Mouse (Mus musculus) natural killer cell, adult 2 months (primary cell): ENCODE measurements around the gene Gfm2.

ENCODE experiments used
- DNase-seq, 2 experiments: peaks; one replicate each; pipeline ENCODE4 v3.0.0; 2022; ENCODE audit warnings: low spot score in 2 of 2

Gene Gfm2

GRCm38 (mm10) chr13:97187693-97188092 is 50.0 kb downstream of the Gfm2 start:
- DNase-seq: no peak

GRCm38 (mm10) chr13:97192649-97193048 is 54.9 kb downstream of the Gfm2 start:
- DNase-seq: no peak

GRCm38 (mm10) chr13:97193420-97193819 is 55.7 kb downstream of the Gfm2 start:
- DNase-seq: no peak

GRCm38 (mm10) chr13:97196186-97196924 is 58.6 kb downstream of the Gfm2 start:
- DNase-seq: peak in 1 of 2 experiments; percentile 16

GRCm38 (mm10) chr13:97196925-97197218 is 59.1 kb downstream of the Gfm2 start:
- no peak for DNase-seq

- DNase-seq: peak; percentile 83 to 89
Measured at GRCm38 (mm10) chr13:97197932-97198562, 60.3 kb downstream of the Gfm2 start, which contains the start of gene Hexb. TSS of gene Hexb (minus strand) at chr13:97198357.

- DNase-seq: no peak
Measured at GRCm38 (mm10) chr13:97199123-97199522, 61.4 kb downstream of the Gfm2 start.

GRCm38 (mm10) chr13:97201076-97201475 is 63.3 kb downstream of the Gfm2 start:
- no peak for DNase-seq

GRCm38 (mm10) chr13:97201896-97202295 is 64.2 kb downstream of the Gfm2 start:
- no peak for DNase-seq

- peak; percentile 53 to 68 for DNase-seq
Measured at GRCm38 (mm10) chr13:97205052-97205701, 67.4 kb downstream of the Gfm2 start.

- no peak for DNase-seq
Measured at GRCm38 (mm10) chr13:97206046-97206445, 68.3 kb downstream of the Gfm2 start.

- DNase-seq: no peak
Measured at GRCm38 (mm10) chr13:97207472-97208111, 69.9 kb downstream of the Gfm2 start.

- DNase-seq: peak; percentile 61 to 66
Measured at GRCm38 (mm10) chr13:97208112-97208478, 70.4 kb downstream of the Gfm2 start.

GRCm38 (mm10) chr13:97208500-97209010 is 70.8 kb downstream of the Gfm2 start:
- DNase-seq: no peak

GRCm38 (mm10) chr13:97214583-97215268 is 77.0 kb downstream of the Gfm2 start:
- no peak for DNase-seq

- no peak for DNase-seq
Measured at GRCm38 (mm10) chr13:97215563-97215962, 77.8 kb downstream of the Gfm2 start.

GRCm38 (mm10) chr13:97216196-97216595 is 78.5 kb downstream of the Gfm2 start:
- no peak for DNase-seq

GRCm38 (mm10) chr13:97220022-97220421 is 82.3 kb downstream of the Gfm2 start:
- DNase-seq: no peak

GRCm38 (mm10) chr13:97223856-97224255 is 86.1 kb downstream of the Gfm2 start:
- no peak for DNase-seq

- no peak for DNase-seq
Measured at GRCm38 (mm10) chr13:97224341-97224982, 86.7 kb downstream of the Gfm2 start.

- no peak for DNase-seq
Measured at GRCm38 (mm10) chr13:97225130-97225529, 87.4 kb downstream of the Gfm2 start.
